Mouse (Mus musculus) E14TG2a.4 (cell line): ENCODE measurements around the gene Fxyd7.

Experiments
- CTCF ChIP-seq: conservative IDR thresholded peaks from 2 replicates; pipeline ENCODE4 v1.5.1; 2014; ENCODE audit warnings: low read length
- NANOG ChIP-seq: IDR thresholded peaks from 2 replicates; pipeline ENCODE4 v1.6.1; 2014; ENCODE audit warnings: borderline replicate concordance, low read length, mixed read lengths
- POU5F1 ChIP-seq: IDR thresholded peaks from 2 replicates; pipeline ENCODE4 v1.6.1; 2014; ENCODE audit warnings: low read length, borderline replicate concordance

DNA sequence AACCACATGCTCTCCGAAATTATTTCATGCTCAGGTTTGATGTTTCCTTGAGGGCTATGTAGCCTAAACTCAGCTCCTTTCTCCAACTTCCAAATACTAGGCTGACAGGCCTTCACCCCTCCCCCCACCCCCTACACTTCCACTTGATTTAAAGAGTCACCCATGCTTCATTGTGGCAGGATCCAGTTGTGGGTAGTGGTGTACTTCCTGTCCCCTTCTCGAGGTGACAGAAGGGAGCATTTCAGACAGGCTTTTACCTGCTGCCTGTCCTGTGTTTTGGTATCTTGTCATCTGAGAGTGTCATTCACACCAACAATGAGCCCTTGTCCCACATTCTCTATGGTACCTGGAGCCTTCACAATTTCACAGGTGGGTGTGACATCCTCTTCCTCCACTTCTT lies 36.0 kb upstream of the Fxyd7 start:
- TF ChIP-seq CTCF (no peak), POU5F1 (no peak), NANOG (no peak)
